Comparison of ENCODE assay signal across 9 mouse cellular contexts in genomic region chr2:157475437-157476379, GRCm38 (mm10). TPM values are rescaled to one million over a fixed set of nuclear protein-coding genes. Genes with fewer than 3 reads are reported as not detected.
DNase-seq lines count a peak whose midpoint lies in the region; ATAC-seq and TF ChIP-seq lines count a peak whose summit lies in the region.
"Had no signal": no experiment of that assay in that cellular context is flagged by ENCODE, and none has a peak within 500 bp of the region (broad histone marks: within the 10 kb centered on the region; RNA-seq: fewer than 3 reads in every experiment).

No protein-coding gene starts in this region.

- no peaks in the 10 kb centered on the region for H3K27me3 ChIP-seq in hindbrain, embryonic 12.5 days
- no peaks in the 10 kb centered on the region for H3K27me3 ChIP-seq in midbrain, embryonic 15.5 days (replicated peaks)

- peaks cover 92% of the 10 kb centered on the region for H3K4me1 ChIP-seq in hindbrain, embryonic 12.5 days
- peaks cover 68% of the 10 kb centered on the region for H3K4me1 ChIP-seq in midbrain, embryonic 15.5 days

- peak overlapping the region; percentile 17 for H3K4me2 ChIP-seq in hindbrain, embryonic 12.5 days (replicated peaks)
- H3K4me2 ChIP-seq in midbrain, embryonic 15.5 days: no peak overlapping the region
- H3K4me2 ChIP-seq: heart, embryonic 15.5 days had no signal

- H3K9me3 ChIP-seq in hindbrain, embryonic 12.5 days (replicated peaks): no peaks in the 10 kb centered on the region
- H3K9me3 ChIP-seq in midbrain, embryonic 15.5 days: no peaks in the 10 kb centered on the region
- H3K9me3 ChIP-seq: heart, embryonic 15.5 days had no signal

- H3K27ac ChIP-seq in hindbrain, embryonic 12.5 days: peak overlapping the region; percentile 99
- H3K27ac ChIP-seq in midbrain, embryonic 15.5 days: peak overlapping the region; percentile 93
- H3K27ac ChIP-seq: heart, embryonic 15.5 days; macrophage had no signal

- peak overlapping the region; percentile 59 for H3K9ac ChIP-seq in hindbrain, embryonic 12.5 days
- peak overlapping the region; percentile 26; the same call in 1 of the 2 replicates for H3K9ac ChIP-seq in midbrain, embryonic 15.5 days
- H3K9ac ChIP-seq: heart, embryonic 15.5 days had no signal

- no peak for TF ChIP-seq CTCF in brain, embryonic 14.5 days (IDR thresholded peaks at IDR 0.05; ENCODE audit: borderline replicate concordance, extremely low read depth, insufficient read depth, insufficient read length)

- WGBS in hindbrain, embryonic 12.5 days: 10% methylated on average over 13 of the region's 13 CpGs
- WGBS in midbrain, embryonic 15.5 days: 10% methylated on average over 13 of the region's 13 CpGs

- DNase-seq in brain, embryonic 14.5 days (ENCODE audit: low read depth): peak; percentile 93
- DNase-seq in embryo, embryonic 11 days: peak; percentile 78
- no peak for DNase-seq in layer of hippocampus, adult 9-11 months
- no peak for DNase-seq in adrenal gland, adult 2 months
- no peak for DNase-seq in layer of hippocampus, adult 8-10 months (ENCODE audit: low spot score in 2 of 2)

- no peak overlapping the region for H3K4me3 ChIP-seq in hindbrain, embryonic 12.5 days
- H3K4me3 ChIP-seq in midbrain, embryonic 15.5 days: no peak overlapping the region
- H3K4me3 ChIP-seq: heart, embryonic 15.5 days had no signal

- H3K36me3 ChIP-seq in hindbrain, embryonic 12.5 days: peaks cover under 1% of the 10 kb centered on the region; the same call in 1 of the 2 replicates
- H3K36me3 ChIP-seq in midbrain, embryonic 15.5 days (replicated peaks): no peaks in the 10 kb centered on the region
- H3K36me3 ChIP-seq: heart, embryonic 15.5 days had no signal

- peak; percentile 83 for ATAC-seq in hindbrain, embryonic 12.5 days (ENCODE audit: low FRiP score)
- peak; percentile 52 for ATAC-seq in midbrain, embryonic 15.5 days (replicated peaks)

- TF ChIP-seq POLR2A in brain, embryonic 14.5 days (IDR thresholded peaks at IDR 0.05; ENCODE audit: borderline replicate concordance, extremely low read depth, insufficient read depth, insufficient read length, poor library complexity, severe bottlenecking): no peak

RNA-seq across cellular contexts. Expression of gene Src, which starts 57.5 kb away (rescaled TPM):
- 87.7 and 98.1 TPM in 2 replicates for polyA plus RNA-seq in brain, embryonic 14.5 days (2012; rRNA removed)
- polyA plus RNA-seq in hindbrain, embryonic 12.5 days (2016; fragmentation: Nextera tagmentation; extraction: Ambion mirVana): 33.6 and 35.1 TPM in 2 replicates
- 40.3 and 43.2 TPM in 2 replicates for polyA plus RNA-seq in midbrain, embryonic 15.5 days (2015; fragmentation: Nextera tagmentation; extraction: Ambion mirVana)
- 10 to 100 TPM; 12.6 to 22.7 TPM for total RNA-seq in adrenal gland, adult 2 months (2021)
- 28.4 and 29.4 TPM in 2 replicates for polyA plus RNA-seq in adrenal gland, adult 2 months (2012; rRNA removed)
- 100 to 1,000 TPM; 124 to 150 (median 133) TPM for total RNA-seq in layer of hippocampus, adult 8-10 months (2022)

Comparison
In these comparisons a context has a peak if more than half of its experiments do, and no peak if none do; other contexts are left out.
1. DNase-seq: peak in brain, embryonic 14.5 days (single experiment) and embryo, embryonic 11 days (single experiment); none in layer of hippocampus, adult 9-11 months (single experiment), adrenal gland, adult 2 months (single experiment) and layer of hippocampus, adult 8-10 months (0 of 2).